Mouse (Mus musculus): ENCODE results near the gene Setd1b. TPM values are rescaled to one million over a fixed set of nuclear protein-coding genes. Genes with fewer than 3 reads are reported as not detected.
"Not testable (repeated sequence)": the region's sequence is repeated elsewhere in the genome, so short reads cannot be mapped to it uniquely, and the experiment has no call there.

Gene Setd1b
- polyA plus RNA-seq, 1 experiment from 2014 or later, result 10.4 TPM

DNA sequence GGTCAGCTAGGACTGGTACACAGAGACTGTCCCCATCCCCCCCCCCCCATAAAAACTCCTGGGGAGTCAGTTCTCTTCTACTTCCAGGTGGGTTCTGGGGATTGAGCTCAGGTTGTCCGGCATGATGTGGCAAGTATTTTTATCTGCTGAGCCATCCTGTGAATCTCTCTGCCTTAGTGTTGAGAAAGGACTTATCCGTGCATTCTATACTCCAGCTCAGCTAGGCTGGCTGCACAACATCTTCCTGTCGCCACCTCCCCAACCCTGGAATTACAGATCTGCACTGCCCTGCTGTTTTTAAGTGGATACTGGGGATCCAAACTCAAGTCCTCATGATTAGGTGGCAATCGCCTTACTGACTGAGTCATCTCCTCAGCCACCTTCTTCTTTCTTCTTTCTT, 56.5 kb downstream of the Setd1b start:
- H3K9ac ChIP-seq, result no peak overlapping the region
- WGBS, result 91% methylated on average over 4 of the region's 4 CpGs
- H3K4me1 ChIP-seq, result no peaks in the 10 kb centered on the region
- no peak overlapping the region for H3K27ac ChIP-seq
- no peak for ATAC-seq (ENCODE audit: insufficient number of reproducible peaks, low FRiP score, low TSS enrichment, low read depth)
- H3K9me3 ChIP-seq, result no peaks in the 10 kb centered on the region
- H3K4me3 ChIP-seq, result no peak overlapping the region
- no peaks in the 10 kb centered on the region for H3K27me3 ChIP-seq
- H3K4me2 ChIP-seq, result no peak overlapping the region
- no peaks in the 10 kb centered on the region for H3K36me3 ChIP-seq

DNA sequence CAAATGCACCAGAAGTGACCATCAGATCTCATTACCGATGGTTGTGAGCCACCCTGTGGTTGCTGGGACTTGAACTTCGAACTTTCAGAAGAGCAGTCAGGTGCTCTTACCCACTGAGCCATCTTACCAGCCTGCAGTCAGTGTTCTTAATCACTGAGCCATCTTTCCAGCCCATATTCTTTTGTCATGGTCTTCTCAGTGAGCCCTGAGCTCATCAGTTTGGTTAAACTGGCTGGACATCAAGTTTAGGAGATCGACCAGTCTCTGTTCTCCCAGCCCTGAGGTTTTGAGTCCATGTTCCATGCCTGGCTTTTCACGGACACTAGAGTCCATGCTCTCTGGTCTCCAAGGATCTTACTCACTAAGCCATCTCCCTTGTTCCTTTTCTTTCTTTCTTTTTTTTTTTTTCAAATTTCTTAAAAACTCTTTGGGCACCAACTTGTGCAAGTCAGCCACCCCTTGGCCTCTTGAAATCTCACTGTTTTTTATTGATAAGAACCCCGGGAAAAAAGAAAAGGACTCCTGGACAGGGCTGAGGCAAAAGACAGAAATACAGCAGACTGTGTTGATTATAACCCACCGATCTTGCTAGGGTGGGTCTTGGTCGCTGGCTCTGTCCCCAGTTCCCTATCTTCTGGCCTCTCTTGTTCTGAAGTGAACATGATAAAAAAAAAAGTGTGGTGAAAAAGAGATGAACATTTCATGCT, 59.0 kb downstream of the Setd1b start:
- not testable (repeated sequence) for H3K27me3 ChIP-seq; H3K4me1 ChIP-seq; H3K9ac ChIP-seq; H3K4me3 ChIP-seq; H3K4me2 ChIP-seq; H3K36me3 ChIP-seq; ATAC-seq (ENCODE audit: insufficient number of reproducible peaks, low FRiP score, low TSS enrichment, low read depth); H3K27ac ChIP-seq; H3K9me3 ChIP-seq
- 84% methylated on average over 6 of the region's 7 CpGs for WGBS

GRCm38 (mm10) chr5:123201523-123201892, 59.5 kb downstream of the Setd1b start:
- Histone ChIP-seq H3K4me1 (no peaks in the 10 kb centered on the region), H3K36me3 (no peaks in the 10 kb centered on the region), H3K9me3 (no peaks in the 10 kb centered on the region), H3K9ac (no peak overlapping the region), H3K4me3 (no peak overlapping the region), H3K4me2 (no peak overlapping the region), H3K27ac (no peak overlapping the region), H3K27me3 (no peaks in the 10 kb centered on the region)
- no peak for ATAC-seq (ENCODE audit: insufficient number of reproducible peaks, low FRiP score, low TSS enrichment, low read depth)
- 83% methylated on average over 7 of the region's 7 CpGs for WGBS

DNA sequence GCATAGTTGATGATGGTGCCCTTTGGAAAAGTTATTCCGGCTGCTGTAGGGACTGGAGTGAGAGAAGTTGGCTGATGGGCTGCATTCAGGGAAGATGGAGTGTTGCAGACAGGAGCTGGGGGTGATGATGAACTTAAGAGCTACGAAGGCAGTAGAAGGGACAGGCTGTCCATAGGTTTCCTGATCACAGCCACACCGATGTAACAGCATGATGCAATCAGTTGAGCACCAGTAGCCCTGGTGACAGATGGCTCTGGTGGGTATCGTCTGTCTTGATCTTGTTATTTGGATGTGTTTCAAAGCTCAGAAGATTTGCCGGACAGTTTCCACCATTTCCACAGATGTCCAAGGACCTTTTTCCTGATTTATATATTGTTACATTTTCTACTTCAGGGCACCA, 60.0 kb downstream of the Setd1b start:
- no peaks in the 10 kb centered on the region for H3K4me1 ChIP-seq
- H3K9me3 ChIP-seq, result no peaks in the 10 kb centered on the region
- no peak overlapping the region for H3K4me3 ChIP-seq
- H3K27me3 ChIP-seq, result no peaks in the 10 kb centered on the region
- no peak overlapping the region for H3K4me2 ChIP-seq
- ATAC-seq (ENCODE audit: insufficient number of reproducible peaks, low FRiP score, low TSS enrichment, low read depth), result no peak
- 82% methylated on average over 5 of the region's 5 CpGs for WGBS
- no peak overlapping the region for H3K9ac ChIP-seq
- no peaks in the 10 kb centered on the region for H3K36me3 ChIP-seq
- no peak overlapping the region for H3K27ac ChIP-seq

DNA sequence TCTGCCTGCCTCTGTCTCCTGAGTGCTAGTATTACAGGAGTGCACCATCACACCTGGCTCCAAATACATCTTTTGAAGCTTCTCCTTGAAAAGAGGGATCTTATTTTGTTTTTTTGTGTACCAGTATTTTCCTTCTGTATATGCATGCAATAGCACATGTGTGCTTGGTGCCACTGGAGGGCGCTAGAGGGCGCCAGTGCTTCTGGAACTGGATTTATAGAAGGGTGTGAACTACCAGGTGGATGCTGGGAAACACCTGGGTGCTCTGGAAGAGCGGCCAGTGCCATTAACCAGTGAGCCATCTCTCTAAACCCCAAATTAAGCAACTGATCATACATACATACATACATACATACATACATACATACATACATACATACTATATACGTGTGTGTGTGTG, 60.8 kb downstream of the Setd1b start:
- WGBS, result 49% methylated on average over 4 of the region's 4 CpGs
- H3K36me3 ChIP-seq; H3K4me2 ChIP-seq; H3K27me3 ChIP-seq; H3K4me1 ChIP-seq; H3K4me3 ChIP-seq; H3K27ac ChIP-seq; H3K9ac ChIP-seq; H3K9me3 ChIP-seq; ATAC-seq (ENCODE audit: insufficient number of reproducible peaks, low FRiP score, low TSS enrichment, low read depth): not testable (repeated sequence)

DNA sequence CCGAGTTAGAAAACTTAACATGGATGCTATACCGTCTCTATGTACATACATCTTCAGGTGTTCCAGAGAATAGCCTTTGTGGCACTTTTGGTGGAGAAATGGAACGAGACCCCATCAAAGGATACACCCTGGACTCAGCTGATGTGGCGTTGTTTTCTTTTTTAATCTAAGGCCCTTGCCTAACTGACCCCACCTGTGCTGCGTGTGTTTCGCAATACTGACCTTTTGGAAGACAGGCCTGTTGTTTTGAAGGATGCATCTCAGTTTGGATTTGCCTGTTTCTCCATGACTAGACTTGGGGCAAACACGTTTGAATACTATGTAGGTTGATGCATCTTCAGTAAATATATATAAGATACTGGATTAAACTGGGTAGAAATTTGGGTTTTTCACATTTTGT, 61.6 kb downstream of the Setd1b start:
- WGBS, result 88% methylated on average over 7 of the region's 7 CpGs
- H3K4me2 ChIP-seq; H3K4me1 ChIP-seq; H3K4me3 ChIP-seq; H3K27me3 ChIP-seq; H3K9me3 ChIP-seq; ATAC-seq (ENCODE audit: insufficient number of reproducible peaks, low FRiP score, low TSS enrichment, low read depth); H3K9ac ChIP-seq; H3K36me3 ChIP-seq; H3K27ac ChIP-seq: not testable (repeated sequence)

Other genes with a start within 250 kb of the Setd1b start
- gene Kdm2b, start 152.4 kb upstream of the Setd1b start, polyA plus RNA-seq (2015; fragmentation: Nextera tagmentation; extraction: Ambion mirVana), result 42.1 and 46.0 TPM in 2 replicates
- gene Orai1, start 127.1 kb upstream of the Setd1b start, polyA plus RNA-seq (2015; fragmentation: Nextera tagmentation; extraction: Ambion mirVana), result 16.4 and 18.2 TPM in 2 replicates
- 1.0 TPM in 1 of 2 replicates, not detected in the other for gene Morn3, start 95.2 kb upstream of the Setd1b start, polyA plus RNA-seq (2015; fragmentation: Nextera tagmentation; extraction: Ambion mirVana)
- gene Tmem120b, start 73.8 kb upstream of the Setd1b start, polyA plus RNA-seq (2015; fragmentation: Nextera tagmentation; extraction: Ambion mirVana), result 18.8 and 23.1 TPM in 2 replicates
- gene Rhof, start 9.5 kb upstream of the Setd1b start, polyA plus RNA-seq (2015; fragmentation: Nextera tagmentation; extraction: Ambion mirVana), result 4.9 and 5.7 TPM in 2 replicates
- gene Psmd9, start 27.2 kb downstream of the Setd1b start, polyA plus RNA-seq (2015; fragmentation: Nextera tagmentation; extraction: Ambion mirVana), result 88.2 and 93.3 TPM in 2 replicates
- gene Hpd, start 40.5 kb downstream of the Setd1b start, polyA plus RNA-seq (2015; fragmentation: Nextera tagmentation; extraction: Ambion mirVana), result not detected in 2 replicates
- gene Wdr66, start 109.9 kb downstream of the Setd1b start, polyA plus RNA-seq (2015; fragmentation: Nextera tagmentation; extraction: Ambion mirVana), result 0.23 and 0.87 TPM in 2 replicates
- gene Bcl7a, start 201.6 kb downstream of the Setd1b start, polyA plus RNA-seq (2015; fragmentation: Nextera tagmentation; extraction: Ambion mirVana), result 20.4 and 22.3 TPM in 2 replicates